20 mouse cellular contexts compared by ENCODE assay signal in genomic region chr11:93683691-93684090, GRCm38 (mm10).
DNase-seq lines count a peak whose midpoint lies in the region.
"Had no signal": no experiment of that assay in that cellular context is flagged by ENCODE, and none has a peak within 500 bp of the region (broad histone marks: within the 10 kb centered on the region; RNA-seq: fewer than 3 reads in every experiment).

No protein-coding gene starts in this region.

- DNase-seq in adrenal gland, adult 8-10 months = peak; percentile 15
- DNase-seq in adrenal gland, adult 18-20 months (ENCODE audit: low spot score in 2 of 2) = no peak
- DNase-seq in Muller cell, postnatal 12 days (ENCODE audit: inconsistent ontology term) = peak; percentile 72
- peak; percentile 5 to 7 for DNase-seq in adrenal gland, postnatal 36 days
- DNase-seq in retina, embryonic 14.5 days (ENCODE audit: low spot score) = peak; percentile 10
- no peak for DNase-seq in layer of hippocampus, postnatal 10 days (ENCODE audit: low spot score in 2 of 2)
- no peak for DNase-seq in lung, postnatal 4 days
- DNase-seq: cerebellum, adult 11-12 months; cerebellum, adult 9-11 months; forebrain, postnatal 0 days; gastrocnemius, postnatal 14 days; heart, postnatal 14 days; kidney, adult 8-10 months; kidney, postnatal 4 days; lung, embryonic 14.5 days; lung, postnatal 14 days; right cerebral cortex, adult 18-20 months; right cerebral cortex, postnatal 4 days; thymus, adult 18-20 months; thymus, postnatal 25 days had no signal

Comparison
In these comparisons a context has a peak if more than half of its experiments do, and no peak if none do; other contexts are left out.
1. DNase-seq: peak in adrenal gland, adult 8-10 months (single experiment), Muller cell, postnatal 12 days (single experiment), adrenal gland, postnatal 36 days (2 of 2) and retina, embryonic 14.5 days (single experiment); none in adrenal gland, adult 18-20 months (0 of 2), layer of hippocampus, postnatal 10 days (0 of 2) and lung, postnatal 4 days (0 of 2).